Mouse (Mus musculus) heart, postnatal 0 days (tissue): ENCODE data around the gene Sult5a1.

Experiments used
- CTCF ChIP-seq: IDR thresholded peaks from 2 replicates; pipeline ENCODE4 v1.5.1; 2016; ENCODE audit warnings: antibody characterized with exemption, control low read depth, low read depth
- EP300 ChIP-seq: IDR thresholded peaks from 2 replicates; pipeline ENCODE4 v1.6.1; 2016; ENCODE audit warnings: antibody characterized with exemption, low read depth

- TF ChIP-seq CTCF (no peak), EP300 (no peak)
Measured at GRCm38 (mm10) chr8:123188006-123188405, 29.9 kb upstream of the Sult5a1 start.
